Mouse (Mus musculus) spleen, adult 18-20 months (tissue): ENCODE measurements around the gene Eea1.

Experiments
- DNase-seq, 2 experiments: peaks; one replicate each; pipeline ENCODE4 v3.0.0; 2022; ENCODE audit warnings: mixed read lengths in 2 of 2

Eea1 gene

DNA sequence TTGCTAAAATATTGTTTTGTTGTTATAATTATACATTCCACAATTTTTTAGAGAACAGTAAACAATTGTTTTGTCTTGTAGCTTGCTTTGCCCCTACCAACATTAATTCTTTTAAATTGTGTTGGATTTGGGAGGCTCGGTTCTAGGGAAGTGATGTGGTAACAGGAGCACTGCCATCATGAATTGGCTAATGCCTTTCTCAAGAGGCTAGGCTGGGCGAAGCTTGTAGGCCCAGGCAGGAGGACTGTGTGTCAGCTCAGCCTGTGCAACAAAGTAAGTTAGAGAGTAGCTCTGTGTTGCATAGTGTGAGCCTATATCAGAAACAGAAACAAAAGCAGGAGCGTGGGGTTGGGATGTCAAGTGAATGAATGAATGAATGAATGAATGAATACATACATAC is 9.0 kb downstream of the Eea1 start:
- no peak for DNase-seq

DNA sequence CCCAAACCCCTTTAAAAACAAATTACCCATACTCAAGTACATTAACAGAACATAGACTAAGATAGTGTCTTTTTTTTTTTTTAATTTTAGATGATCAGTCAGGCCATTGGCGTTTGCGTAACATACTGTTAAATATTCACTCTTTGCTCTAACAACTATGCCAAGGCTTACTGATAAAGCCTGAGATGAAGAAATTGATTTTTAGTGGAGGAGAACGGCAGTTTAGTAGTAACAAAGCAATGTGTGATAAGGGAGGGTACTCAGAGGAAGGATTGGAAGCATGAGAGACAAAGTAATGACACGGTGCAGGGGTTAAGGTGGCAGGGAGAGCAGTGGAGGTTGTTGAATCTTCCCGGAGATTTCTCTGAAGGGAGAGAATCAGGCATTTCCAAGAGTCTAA is 9.7 kb downstream of the Eea1 start:
- no peak for DNase-seq

DNA sequence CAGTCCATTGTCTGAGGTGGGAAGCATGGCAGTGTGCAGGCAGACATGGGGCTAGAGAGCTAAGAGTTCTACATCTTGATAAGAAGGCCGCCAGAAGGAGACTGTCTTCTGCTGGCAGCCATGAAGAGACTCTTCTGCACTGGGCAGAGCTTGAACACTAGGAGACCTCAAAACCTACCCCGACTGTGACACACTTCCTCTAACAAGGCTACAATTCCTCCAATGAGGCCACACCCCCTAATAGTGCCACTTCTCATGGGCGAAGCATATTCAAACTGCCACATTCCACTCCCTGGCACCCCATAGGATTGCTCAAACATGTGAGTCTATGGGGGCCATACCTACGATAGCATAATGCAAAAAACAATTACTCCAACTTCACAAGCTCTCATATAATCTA is 10.3 kb downstream of the Eea1 start:
- DNase-seq, result no peak

DNA sequence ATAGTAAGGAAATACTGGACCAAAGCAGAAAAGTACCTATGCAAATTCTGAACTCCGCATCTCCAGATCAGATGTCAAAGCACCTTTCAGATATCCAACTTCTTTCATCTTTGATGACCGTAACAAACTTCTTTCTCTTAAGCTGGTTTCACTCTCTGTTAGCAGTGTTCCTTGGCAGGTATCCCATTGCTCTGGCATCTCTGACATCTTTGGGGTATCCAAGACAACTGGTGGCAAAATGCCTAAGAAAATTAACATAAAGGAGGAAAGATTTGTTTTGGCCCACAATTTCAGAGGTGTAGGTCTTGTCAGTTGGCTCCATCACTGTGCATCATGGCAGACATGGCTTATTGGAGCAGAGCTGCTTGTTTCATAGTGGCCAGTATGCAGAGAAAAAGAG is 10.9 kb downstream of the Eea1 start:
- no peak for DNase-seq

DNA sequence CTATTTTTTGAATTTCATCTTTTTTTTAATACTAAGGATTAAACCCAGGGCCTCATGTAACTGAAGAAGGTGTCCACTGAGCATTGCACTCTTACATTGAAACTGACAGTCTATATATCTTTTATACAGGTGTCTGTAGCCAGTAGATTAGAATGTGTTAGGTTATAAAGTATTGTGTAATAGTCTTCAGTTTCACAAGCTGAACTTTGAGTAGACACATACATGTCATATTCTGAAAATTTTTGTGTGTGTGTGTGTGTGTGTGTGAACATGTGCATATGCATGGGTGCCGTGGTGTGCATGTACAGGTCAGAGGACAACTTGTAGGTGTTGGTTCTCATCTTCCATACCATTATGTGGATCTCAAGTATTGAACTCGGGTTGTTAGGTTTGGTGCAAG is 16.2 kb downstream of the Eea1 start:
- DNase-seq, result no peak

DNA sequence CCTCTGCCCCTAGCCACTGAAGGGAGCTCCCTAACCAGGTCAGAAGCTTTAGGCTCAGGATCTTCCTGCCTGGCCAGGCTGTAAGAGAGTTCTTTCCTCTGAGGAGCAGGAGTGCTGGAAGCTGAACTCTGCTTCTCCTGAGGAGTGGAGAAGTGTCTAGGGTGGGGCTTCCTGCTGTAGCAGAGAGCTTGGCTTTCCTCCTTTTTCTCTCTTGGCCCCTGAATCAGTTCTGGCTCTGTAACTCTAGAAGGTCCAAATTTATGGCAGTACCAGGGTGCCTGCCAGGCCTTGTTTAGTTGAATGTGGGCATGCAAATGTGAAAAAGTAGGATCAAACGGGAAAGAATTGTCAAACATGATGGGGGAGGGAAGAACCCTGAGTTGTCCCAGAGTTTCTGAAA is 17.1 kb downstream of the Eea1 start:
- no peak for DNase-seq

DNA sequence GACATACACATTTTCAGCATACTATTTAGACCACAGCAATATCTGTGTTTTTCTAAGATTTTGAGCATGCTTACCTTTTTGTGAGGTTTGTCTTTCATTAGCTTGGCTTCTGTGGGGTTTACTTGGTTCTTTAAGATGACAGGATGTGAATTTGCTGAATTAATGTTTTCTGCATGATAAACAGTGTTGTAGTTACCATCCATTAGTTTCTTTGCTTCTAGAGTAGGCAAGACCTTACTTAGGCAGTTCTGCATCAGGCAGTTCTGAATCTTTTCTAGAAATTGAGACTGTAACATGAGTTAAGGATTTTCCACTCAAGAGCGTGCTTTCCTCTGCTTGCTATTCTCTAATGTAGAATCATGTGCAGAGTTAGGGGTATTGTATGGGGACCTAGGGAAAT is 24.2 kb downstream of the Eea1 start:
- no peak for DNase-seq

DNA sequence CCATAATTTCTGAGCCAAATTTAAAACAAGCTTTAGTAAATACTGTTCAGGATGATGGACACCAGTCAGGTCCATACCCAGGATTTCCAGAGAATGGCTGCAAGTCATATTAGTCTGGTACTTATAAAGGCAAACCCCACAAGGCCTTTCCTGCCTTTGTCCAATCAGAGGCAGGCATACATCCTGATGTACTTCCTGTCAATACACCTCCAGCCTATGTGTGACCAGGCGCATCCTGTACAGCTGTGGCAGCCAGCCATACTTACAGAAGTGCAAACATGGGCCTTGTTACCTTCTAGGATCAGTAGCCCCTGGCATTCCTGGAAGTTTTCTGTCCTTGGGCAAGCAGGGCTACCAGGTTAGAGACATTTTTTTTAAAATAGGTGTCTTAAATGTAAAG is 29.2 kb downstream of the Eea1 start:
- no peak for DNase-seq

DNA sequence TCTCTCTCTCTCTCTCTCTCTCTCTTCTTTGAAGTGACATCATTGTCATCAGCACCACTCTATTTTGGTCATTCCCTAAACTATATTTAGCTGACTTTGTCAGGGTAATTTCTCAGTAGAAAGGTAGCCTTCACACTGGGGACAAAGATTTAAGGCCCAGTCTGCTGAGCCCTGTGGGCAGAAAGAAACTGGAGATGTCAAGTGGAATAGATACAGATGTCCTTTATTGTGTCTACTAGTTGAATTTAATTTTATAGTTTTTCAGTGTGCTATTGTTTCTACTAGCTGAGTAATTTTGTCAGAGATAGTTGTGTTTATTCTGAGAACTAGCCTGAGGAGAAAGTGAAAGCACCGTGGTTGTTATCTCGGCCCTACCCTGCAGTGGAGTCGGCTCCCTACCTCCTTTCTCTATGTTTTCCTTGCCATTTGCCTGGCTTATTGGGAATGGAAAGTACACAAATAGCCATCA is 30.3 kb downstream of the Eea1 start:
- DNase-seq, result no peak

DNA sequence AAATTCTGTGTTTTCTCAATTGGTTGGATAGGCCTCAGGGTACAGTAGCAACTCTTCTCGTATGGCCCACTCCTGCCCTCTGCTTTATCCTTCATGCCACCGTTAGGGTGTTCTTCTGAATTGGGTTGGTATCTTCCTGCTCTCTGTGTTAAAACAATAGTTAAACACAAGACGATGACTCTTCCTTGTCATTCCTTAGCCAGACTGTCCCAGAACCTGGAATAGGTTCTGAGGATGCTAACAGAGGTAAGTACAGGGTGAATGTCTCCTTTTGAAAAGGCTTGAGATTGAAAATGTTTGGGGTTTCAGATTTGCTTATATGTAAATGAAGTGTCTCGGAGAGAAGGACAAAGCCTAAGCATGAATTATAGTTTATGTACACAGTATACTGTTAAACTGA is 30.9 kb downstream of the Eea1 start:
- DNase-seq, result no peak

DNA sequence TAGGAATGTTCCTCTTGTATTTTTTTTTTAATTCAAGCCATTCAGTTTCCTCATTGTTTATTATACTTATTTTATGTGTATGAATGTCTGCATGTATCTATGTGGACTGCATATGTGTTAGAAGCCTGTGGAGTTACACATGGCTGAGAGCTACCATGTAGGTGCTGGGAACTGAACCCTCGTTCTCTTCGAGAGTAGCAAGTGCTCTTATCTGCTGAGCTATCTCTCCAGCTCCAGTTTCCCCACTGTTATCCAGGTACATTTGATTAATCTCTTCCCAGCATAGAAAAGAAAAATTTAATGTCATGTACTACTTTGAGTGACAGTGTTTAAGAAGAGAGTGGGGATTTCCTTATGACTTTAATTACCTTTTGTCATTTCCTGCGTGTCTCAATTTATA is 31.5 kb downstream of the Eea1 start:
- DNase-seq, result no peak

DNA sequence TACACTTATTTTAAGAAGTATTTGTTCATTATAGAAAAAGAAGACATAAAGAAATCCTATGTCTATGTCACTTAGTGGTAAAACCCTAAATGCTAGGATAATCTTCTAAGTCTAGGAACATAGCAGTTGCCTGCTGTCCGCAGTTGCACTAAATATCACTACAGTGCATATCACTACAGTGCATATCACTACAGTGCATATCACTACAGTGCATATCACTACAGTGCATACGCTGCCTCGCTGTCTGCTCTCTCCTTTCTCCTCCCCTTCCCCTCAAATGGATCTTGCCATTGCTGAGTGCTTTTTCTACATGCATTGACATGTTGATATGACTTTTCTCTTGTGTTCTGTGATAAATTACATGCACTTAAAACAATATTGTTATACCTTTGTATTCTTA is 34.0 kb downstream of the Eea1 start:
- DNase-seq, result no peak

DNA sequence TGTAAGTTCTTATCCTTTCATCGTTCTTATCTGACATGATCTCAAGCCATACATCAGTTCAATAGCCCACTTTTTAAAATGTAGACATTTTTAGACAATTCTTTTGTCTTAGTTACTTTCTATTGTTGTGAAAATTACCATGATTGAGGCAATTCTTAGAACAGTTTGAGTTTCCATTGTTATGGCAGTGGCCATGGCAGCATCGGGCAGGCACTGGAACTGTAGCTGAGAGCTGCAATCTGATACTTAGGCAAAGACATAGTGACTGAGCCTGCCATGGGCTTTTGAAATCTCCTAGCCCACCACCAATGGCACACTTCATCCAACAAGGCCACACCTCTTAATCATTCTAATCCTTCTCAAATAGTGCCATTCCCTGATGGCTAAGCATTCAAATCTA is 36.3 kb downstream of the Eea1 start:
- DNase-seq, result no peak

DNA sequence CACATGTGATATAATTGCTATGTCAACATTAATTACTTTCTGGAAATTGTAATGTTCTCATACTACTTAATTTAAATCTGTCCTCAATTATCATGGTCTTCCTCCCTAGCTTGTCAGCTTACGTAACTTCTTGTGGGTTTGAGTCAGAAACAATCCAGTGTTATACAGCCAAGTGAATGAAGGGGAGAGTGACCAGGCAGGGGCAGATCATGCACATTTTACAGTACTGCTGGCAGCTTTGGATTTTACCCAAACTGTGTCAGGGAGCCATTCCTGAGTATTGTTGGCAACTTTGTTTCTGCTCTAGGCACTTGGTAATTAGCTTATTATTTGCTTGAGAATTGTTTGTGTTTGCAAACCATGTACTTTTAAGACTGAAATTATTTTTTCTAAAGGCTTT is 49.3 kb downstream of the Eea1 start:
- DNase-seq, result no peak

DNA sequence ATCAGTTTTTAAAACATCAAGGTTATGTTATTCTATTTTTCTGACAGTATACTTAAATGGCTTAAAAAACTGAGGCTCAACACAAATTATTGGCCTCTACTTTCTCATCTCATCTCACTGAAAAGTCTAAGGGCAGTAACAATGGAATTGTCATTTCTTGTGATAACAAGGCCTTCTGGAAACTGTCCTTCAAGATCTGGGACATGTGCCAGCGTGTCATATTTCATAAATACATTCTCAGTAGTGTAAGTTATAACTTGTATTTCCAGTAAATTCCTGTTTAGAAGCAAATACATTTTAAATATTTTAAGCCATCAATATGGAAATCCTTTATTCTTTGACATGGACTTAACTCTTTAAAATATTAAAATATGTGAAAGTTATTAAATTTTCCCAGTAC is 50.7 kb downstream of the Eea1 start:
- DNase-seq, result no peak

DNA sequence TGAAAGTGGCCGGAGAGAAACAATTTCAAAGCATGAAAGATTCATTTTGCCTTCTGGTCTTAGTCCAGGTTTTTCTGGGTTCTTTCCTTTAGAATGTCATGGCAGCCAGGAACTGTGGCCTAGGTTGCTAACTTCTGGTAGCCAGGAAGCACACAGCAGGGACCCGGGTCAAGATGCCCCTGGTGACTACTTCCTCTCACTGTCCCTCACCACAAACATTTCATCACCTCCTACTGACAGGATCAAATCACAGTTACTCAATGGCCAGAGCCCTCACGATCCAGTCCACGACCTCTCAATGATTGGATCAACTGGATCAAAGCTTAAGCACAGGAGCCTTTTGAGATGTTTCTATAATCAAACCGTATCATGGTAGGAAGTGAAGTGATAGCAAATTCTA is 60.5 kb downstream of the Eea1 start:
- DNase-seq, result no peak

DNA sequence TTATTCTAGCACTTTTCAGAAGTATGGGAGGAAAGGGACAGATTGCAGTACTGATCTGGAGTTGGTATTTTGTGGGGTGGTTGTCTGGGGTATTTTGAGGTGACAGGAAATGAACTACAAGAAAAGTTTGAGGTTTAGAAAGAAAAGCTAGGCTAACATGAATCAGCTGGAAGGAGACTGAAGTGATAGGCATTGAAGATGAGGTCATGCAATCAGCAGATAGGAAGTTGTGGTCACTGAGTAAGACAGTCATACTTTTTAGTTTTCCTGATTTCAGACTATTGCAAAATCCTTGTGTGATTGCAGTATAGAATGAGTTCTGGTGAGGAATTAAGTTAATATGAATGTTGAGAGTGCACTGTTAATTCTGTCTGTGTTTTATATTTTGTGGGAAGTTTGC is 75.3 kb downstream of the Eea1 start:
- no peak for DNase-seq

DNA sequence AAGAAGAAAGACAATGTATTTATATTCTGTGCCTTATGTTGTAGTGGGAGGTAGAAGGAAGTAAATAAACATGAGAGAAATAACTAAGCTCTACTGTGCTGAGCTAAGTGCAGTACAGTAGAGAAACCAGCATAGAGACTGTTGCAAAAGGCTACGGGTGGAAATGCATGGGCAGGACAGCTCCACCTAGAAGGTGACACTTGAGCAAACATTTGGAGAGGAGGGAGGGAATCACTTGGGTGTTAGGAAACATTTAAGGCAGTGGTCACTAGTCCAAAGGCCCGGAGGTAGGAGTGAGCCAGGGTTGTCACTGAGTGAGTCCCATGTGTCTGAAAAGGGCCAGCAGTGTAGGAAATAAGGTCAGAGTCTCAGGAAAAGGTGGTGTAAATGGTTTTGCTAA is 77.0 kb downstream of the Eea1 start:
- DNase-seq, result no peak

DNA sequence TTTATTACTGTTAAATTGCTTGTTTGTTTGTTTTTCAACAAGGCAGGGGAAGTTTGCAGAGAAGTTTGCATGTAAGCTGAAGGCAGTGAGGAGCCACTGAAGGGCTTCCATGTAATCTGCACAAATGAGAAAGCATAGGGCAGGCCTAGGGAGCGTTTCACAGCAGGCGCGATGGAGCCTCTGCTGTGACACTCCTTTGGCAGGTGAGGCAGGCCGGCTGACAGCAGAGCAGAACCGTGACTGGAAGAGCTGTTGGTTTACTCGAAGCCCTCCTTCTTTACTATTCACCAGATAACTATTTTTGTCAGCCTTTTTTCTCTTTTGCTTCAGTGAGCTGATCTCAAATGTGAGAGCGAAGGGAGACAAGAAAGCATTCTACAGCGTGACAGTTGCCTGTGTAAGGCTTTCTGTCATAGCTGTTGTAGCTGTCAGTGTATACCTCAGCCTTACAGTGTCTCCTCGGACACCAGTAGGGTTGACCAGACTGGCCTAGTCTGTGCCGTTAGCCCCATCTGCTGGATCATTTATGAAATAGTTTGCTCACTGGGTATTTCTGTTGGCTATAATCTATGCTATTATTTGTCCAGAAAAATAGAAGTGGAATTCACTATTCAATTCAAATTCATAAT is 93.0 kb downstream of the Eea1 start:
- peak in 1 of 2 experiments; percentile 11 for DNase-seq

DNA sequence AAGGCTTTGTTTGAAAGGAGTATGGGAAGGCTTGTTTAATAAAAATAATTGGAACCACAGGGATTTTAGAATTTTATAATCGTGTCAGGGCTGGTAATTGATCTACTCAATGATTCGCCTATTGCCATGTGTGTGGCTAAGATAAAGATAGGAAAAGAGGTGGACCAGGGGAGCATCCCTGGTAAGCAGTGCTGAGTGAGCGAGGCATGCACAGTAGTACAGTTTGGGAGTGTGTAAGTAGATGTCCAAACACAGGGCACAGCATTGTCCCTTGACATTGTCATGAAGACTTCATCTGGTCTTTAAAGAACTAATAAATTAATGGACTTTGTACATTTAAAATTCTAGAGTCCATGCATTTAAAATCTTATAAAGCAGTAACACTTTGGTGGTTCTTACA is 93.7 kb downstream of the Eea1 start:
- DNase-seq, result no peak

DNA sequence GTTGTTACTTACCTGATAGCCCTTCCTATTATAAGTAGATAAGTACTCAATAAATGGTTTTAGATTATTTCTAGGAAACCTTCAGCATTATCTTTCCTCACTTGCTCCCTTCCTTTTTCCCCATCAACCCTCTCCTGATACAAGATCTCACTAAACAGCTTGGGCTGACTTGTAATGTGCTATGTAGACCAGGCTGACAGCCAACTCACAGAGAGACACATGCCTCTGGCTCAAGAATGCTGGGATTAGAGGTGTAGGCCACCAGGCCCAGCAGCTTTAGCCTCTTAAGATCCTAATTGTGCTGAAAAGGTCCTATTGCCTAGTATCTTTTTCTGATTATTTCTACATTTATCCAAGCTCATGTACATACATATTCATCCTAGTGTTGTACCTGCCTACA is 95.5 kb downstream of the Eea1 start:
- DNase-seq, result no peak

DNA sequence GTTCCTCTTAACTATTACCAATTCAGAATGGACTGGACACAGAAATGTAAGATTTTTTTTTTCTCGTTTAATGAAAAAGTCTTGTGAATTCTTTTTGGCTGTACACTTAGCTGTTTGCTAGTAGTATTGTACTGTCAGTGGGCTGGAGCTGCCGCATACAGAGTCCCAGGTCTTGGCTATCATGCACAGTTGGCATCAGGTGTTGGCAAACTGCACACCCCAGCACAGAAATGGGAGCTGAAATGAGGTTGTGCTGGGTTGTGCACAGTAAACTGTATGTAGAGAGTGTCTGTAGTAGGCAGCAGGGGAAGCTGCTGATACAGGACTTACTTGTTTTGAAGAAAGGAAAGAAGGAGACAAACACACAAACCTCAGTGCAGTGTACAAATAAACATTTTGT is 103.8 kb downstream of the Eea1 start:
- no peak for DNase-seq

DNA sequence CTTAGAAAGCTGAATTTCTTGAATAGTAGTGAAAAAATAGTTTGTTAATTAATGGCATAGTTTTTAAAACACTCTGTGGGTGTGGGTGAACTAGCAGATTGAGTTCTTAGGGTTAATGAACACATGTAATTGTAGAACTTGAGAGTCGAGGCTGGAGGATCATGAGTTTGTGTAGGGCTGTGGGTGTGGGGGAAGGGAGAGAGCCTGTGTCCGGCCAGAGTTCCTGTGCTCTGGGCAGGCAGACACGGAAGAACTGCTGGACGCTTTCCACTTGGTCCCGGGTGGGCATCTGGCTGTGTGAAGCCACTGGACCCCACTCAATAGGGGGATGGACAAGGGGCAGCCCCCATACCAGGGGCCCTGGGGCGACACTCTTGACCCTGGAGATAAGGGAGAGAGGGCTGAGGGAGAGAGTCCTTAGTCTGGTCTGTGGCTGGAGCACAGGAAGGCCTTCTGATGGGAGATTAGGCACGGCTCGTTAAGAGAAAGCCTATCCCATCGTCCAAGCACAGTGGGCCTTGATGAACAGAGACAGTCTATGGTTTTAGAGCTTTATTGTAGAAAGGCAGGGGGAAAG is 107.6 kb downstream of the Eea1 start:
- DNase-seq, result no peak

DNA sequence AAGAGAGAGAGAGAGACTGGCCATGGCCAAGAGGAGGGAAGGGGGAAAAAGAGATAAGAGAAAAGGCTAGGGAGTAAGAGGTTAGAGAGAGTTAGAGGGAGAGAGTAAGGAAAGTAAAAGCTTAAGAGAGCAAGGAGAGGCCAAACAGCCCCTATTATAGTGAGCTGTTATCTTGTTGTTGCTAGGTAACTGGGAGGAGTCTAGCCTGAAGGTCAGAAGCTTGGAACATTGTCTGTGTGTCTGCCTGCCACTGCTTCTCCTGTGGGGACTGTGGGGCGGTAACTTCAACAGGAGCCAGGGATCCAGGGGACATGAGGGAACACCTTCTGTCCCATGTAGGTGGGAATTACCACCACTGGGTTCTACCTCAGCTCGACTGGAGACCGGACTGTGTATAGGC is 108.1 kb downstream of the Eea1 start:
- DNase-seq, result no peak

DNA sequence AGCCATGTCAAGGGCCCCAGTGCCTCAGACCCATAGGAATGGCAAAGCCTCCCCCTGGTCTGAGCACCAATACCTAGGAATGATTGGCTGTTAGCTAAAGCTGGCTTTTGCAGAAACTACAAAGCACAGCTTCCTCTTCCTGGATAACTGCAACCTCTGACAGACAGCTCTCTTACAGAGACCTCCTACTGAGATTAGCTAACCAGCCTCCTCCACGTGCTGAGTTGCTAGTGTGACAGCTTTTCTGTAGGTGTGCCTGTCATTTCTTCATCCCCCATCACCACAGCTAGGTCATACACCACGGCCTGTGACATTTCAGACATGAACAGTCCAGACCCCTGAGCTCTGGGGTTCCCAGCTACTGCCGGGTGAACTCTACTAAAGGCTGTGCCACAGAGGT is 126.9 kb downstream of the Eea1 start:
- DNase-seq, result no peak
